Mouse (Mus musculus) midbrain, postnatal 0 days (tissue): ENCODE data around the gene Nek4. TPM values are rescaled to one million over a fixed set of nuclear protein-coding genes. Genes with fewer than 3 reads are reported as not detected.

ENCODE experiments used
- ATAC-seq: fragments of 200-750 bp; cut with Nextera tagmentation; 2 replicates; pipeline ENCODE4 v1.8.0; 2017; ENCODE audit warnings: moderate number of reproducible peaks, mild to moderate bottlenecking, moderate TSS enrichment, moderate library complexity; ENCODE audit not compliant: low FRiP score
- DNase-seq: peaks from one replicate; pipeline ENCODE4 v3.0.0-alpha.2; 2015; ENCODE audit warnings: low spot score
- H3K27ac ChIP-seq: fragments of 300-500 bp; sonication (generic); 2 replicates; pipeline ENCODE4 v1.5.1; 2014; ENCODE audit warnings: low read depth, mild to moderate bottlenecking, low read length, mixed read lengths
- H3K27me3 ChIP-seq: fragments of 300-500 bp; sonication (generic); 2 replicates; pipeline ENCODE4 v1.6.1; 2014; ENCODE audit warnings: low read length, control low read depth, mixed read lengths; ENCODE audit not compliant: insufficient read depth
- H3K36me3 ChIP-seq: fragments of 300-500 bp; sonication (generic); 2 replicates; pipeline ENCODE4 v1.6.1; 2014; ENCODE audit warnings: low read length, control low read depth, mixed read lengths; ENCODE audit not compliant: insufficient read depth
- H3K4me1 ChIP-seq: fragments of 300-500 bp; sonication (generic); 2 replicates; pipeline ENCODE4 v1.6.1; 2014; ENCODE audit warnings: mild to moderate bottlenecking, control low read depth, antibody characterized with exemption, low read length, mixed read lengths; ENCODE audit not compliant: insufficient read depth
- H3K4me2 ChIP-seq: fragments of 300-500 bp; sonication (generic); 2 replicates; pipeline ENCODE4 v1.6.1; 2014; ENCODE audit warnings: low read depth, mild to moderate bottlenecking, low read length, mixed read lengths; ENCODE audit not compliant: poor library complexity, severe bottlenecking
- H3K4me3 ChIP-seq: fragments of 300-500 bp; sonication (generic); 2 replicates; pipeline ENCODE4 v1.5.1; 2014; ENCODE audit warnings: low read depth, mild to moderate bottlenecking, low read length, moderate library complexity
- H3K9ac ChIP-seq: fragments of 300-500 bp; sonication (generic); replicated peaks from 2 replicates; pipeline ENCODE4 v1.6.1; 2014; ENCODE audit warnings: mild to moderate bottlenecking, low read length, moderate library complexity, mixed read lengths; ENCODE audit not compliant: poor library complexity, severe bottlenecking
- H3K9me3 ChIP-seq: fragments of 300-500 bp; sonication (generic); 2 replicates; pipeline ENCODE4 v1.6.1; 2016; ENCODE audit warnings: low read length, control low read depth
- CTCF ChIP-seq: IDR thresholded peaks from 2 replicates; pipeline ENCODE4 v1.5.1; 2016; ENCODE audit warnings: antibody characterized with exemption, mild to moderate bottlenecking
- WGBS: fragments of 180-500 bp; shearing (Covaris S2); extraction: QIAGEN DNeasy Blood & Tissue Kit; methylation state at CpG from one replicate; pipeline ENCODE4 v1.1.7; 2014; 5-methylcytosine and 5-hydroxymethylcytosine counted together
- polyA plus RNA-seq: library from polyadenylated mRNA; unstranded; fragments of >200 nt; fragmentation: Nextera tagmentation; extraction: Ambion mirVana; gene quantifications from 2 replicates; pipeline ENCODE4 v1.2.1, GENCODE M21; 2015
- total RNA-seq: library from RNA; depleted of rRNA; stranded (reverse); fragments of >200 nt; gene quantifications from 2 replicates; pipeline ENCODE4 v1.2.3, GENCODE M21; 2014

Gene Nek4
- total and polyA plus RNA-seq, 2 experiments from 2014 or later = 12.8 to 15.6 TPM

- H3K9me3 ChIP-seq = no peaks in the 10 kb centered on the region
- no peak overlapping the region for H3K4me2 ChIP-seq
- H3K9ac ChIP-seq = no peak overlapping the region
- H3K4me3 ChIP-seq = no peak overlapping the region
- no peaks in the 10 kb centered on the region for H3K4me1 ChIP-seq
- H3K27me3 ChIP-seq = no peaks in the 10 kb centered on the region
- DNase-seq = no peak
- TF ChIP-seq CTCF = no peak
- 88% methylated on average over 3 of the region's 3 CpGs for WGBS
- H3K36me3 ChIP-seq = no peaks in the 10 kb centered on the region
- no peak overlapping the region for H3K27ac ChIP-seq
- ATAC-seq = no peak
These were observed 25.7 kb upstream of the Nek4 start for GRCm38 (mm10) chr14:30925492-30925891.

DNA sequence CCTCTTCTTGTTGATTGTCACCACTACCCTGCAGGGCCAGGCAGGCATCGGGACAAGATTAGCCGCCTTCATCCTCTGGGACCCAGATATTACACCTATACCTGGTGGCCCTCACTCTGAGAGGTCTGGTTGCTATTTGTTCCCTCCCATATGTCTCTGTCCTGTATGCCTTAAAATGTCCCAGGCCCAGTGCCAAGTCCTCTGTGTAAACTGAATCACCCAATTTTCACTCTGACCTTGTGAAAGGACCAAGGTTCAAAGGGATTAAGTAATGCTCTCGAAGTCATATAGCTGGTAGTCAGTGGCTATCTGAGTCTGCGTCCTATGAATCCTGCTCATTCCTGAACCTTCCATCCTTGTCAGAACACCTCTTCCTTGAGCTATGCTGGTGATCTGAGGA is 20.8 kb upstream of the Nek4 start:
- no peak for ATAC-seq

GRCm38 (mm10) chr14:30933351-30933750 is 17.8 kb upstream of the Nek4 start:
- no peak for TF ChIP-seq CTCF
- DNase-seq = no peak
- no peak overlapping the region for H3K9ac ChIP-seq
- H3K4me2 ChIP-seq = no peak overlapping the region
- no peaks in the 10 kb centered on the region for H3K4me1 ChIP-seq
- H3K4me3 ChIP-seq = no peak overlapping the region
- no peak for ATAC-seq
- no peaks in the 10 kb centered on the region for H3K9me3 ChIP-seq
- H3K27me3 ChIP-seq = no peaks in the 10 kb centered on the region
- 92% methylated on average over 9 of the region's 9 CpGs for WGBS
- no peaks in the 10 kb centered on the region for H3K36me3 ChIP-seq
- no peak overlapping the region for H3K27ac ChIP-seq

More for the DNA sequence above, 20.8 kb upstream of the Nek4 start:
- no peaks in the 10 kb centered on the region for H3K4me1 ChIP-seq
- H3K27me3 ChIP-seq = no peaks in the 10 kb centered on the region
- WGBS = 93% methylated on average over 4 of the region's 4 CpGs
- DNase-seq = no peak
- H3K4me3 ChIP-seq = no peak overlapping the region
- H3K9ac ChIP-seq = no peak overlapping the region
- no peak for TF ChIP-seq CTCF
- H3K27ac ChIP-seq = no peak overlapping the region
- H3K36me3 ChIP-seq = no peaks in the 10 kb centered on the region
- H3K9me3 ChIP-seq = no peaks in the 10 kb centered on the region
- H3K4me2 ChIP-seq = no peak overlapping the region

- Histone ChIP-seq H3K4me3 (no peak overlapping the region), H3K27me3 (no peaks in the 10 kb centered on the region), H3K4me2 (no peak overlapping the region), H3K36me3 (no peaks in the 10 kb centered on the region), H3K4me1 (no peaks in the 10 kb centered on the region), H3K9me3 (no peaks in the 10 kb centered on the region), H3K27ac (no peak overlapping the region), H3K9ac (no peak overlapping the region)
- WGBS = 91% methylated on average over 4 of the region's 4 CpGs
- DNase-seq (no peak), ATAC-seq (no peak)
- no peak for TF ChIP-seq CTCF
These were observed 8.9 kb upstream of the Nek4 start for GRCm38 (mm10) chr14:30942254-30942653.

- no peak for DNase-seq
- WGBS = 91% methylated on average over 7 of the region's 7 CpGs
- no peak for ATAC-seq
- H3K4me1 ChIP-seq = no peaks in the 10 kb centered on the region
- no peak for TF ChIP-seq CTCF
- H3K27ac ChIP-seq = no peak within 1 kb of the TSS
- no peaks in the 10 kb centered on the region for H3K36me3 ChIP-seq
- H3K4me2 ChIP-seq = no peak within 1 kb of the TSS
- H3K27me3 ChIP-seq = no peaks in the 10 kb centered on the region
- H3K9me3 ChIP-seq = no peaks in the 10 kb centered on the region
- no peak within 1 kb of the TSS for H3K4me3 ChIP-seq
- H3K9ac ChIP-seq = no peak within 1 kb of the TSS
These were observed 8.1 kb upstream of the Nek4 start, which contains the start of gene Itih1 for GRCm38 (mm10) chr14:30943038-30943437. Gene Itih1 (minus strand): TSS chr14:30943289.

DNA sequence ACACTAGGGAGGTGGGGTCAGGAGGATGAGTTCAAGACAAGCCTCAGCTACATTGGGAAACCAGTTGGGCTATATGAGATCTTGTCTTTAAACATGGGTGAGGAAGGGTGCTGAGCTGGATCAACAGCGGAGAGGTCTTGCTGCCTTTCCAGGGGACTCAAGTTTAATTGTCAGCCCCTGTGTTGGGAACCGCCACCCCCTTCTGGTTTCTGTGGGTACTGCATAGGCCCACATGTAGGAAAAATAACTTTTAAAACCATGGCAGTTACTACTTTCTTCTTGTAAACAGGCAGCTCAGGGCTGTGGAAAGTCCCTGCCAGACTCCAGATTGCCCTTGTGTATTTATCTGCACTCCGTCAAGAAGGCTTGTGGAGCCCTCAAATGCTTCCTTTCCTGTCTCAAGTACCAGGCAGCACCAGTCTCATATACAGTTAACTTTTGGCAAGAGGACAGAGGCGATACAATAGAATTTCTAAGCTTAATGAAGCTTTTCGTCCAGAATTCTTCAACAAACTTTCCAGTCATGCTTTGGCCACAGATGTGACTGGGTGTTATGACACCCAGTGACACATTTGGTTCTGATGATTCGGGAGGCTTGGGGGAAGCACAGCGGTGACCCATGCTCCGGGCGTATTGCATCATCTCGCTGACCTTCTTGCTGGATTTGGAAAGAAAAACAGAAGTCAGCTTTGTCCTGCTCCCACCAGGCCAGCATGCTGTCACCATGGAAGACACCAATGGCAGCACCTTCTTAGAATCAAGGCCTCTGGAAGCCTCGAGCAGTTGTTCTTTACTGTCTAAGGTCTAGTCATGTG is 7.1 kb upstream of the Nek4 start:
- Histone ChIP-seq H3K4me1 (no peaks in the 10 kb centered on the region), H3K27ac (no peak overlapping the region), H3K9ac (no peak overlapping the region), H3K36me3 (no peaks in the 10 kb centered on the region), H3K27me3 (no peaks in the 10 kb centered on the region), H3K4me2 (no peak overlapping the region), H3K4me3 (no peak overlapping the region), H3K9me3 (no peaks in the 10 kb centered on the region)
- WGBS = 63% methylated on average over 11 of the region's 11 CpGs
- DNase-seq = peak; percentile 25
- TF ChIP-seq CTCF = peak; percentile 74
- no peak for ATAC-seq
